Mouse (Mus musculus): ENCODE measurements at regions not wholly inside any gene's neighbourhood (a gene's known extent, or its start where the extent isn't known, plus 50 kb on each side); places are given as distances from the start of the nearest gene placed in this dataset.

GRCm38 (mm10) chr6:141126614-141127396, 122.3 kb upstream of the Pde3a start:
- no peak for DNase-seq (ENCODE audit: extremely low spot score in 1 of 2, low spot score in 1 of 2)

- no peak for DNase-seq (ENCODE audit: extremely low spot score in 1 of 2, low spot score in 1 of 2)
Observed at GRCm38 (mm10) chr6:141129596-141129995, 119.5 kb upstream of the Pde3a start.

- no peak for DNase-seq (ENCODE audit: extremely low spot score in 1 of 2, low spot score in 1 of 2)
Observed at GRCm38 (mm10) chr6:141134176-141134575, 114.9 kb upstream of the Pde3a start.

- DNase-seq (ENCODE audit: extremely low spot score in 1 of 2, low spot score in 1 of 2), result no peak
Observed at GRCm38 (mm10) chr6:141136664-141137375, 112.2 kb upstream of the Pde3a start.

GRCm38 (mm10) chr6:141141016-141141415, 108.1 kb upstream of the Pde3a start:
- DNase-seq (ENCODE audit: extremely low spot score in 1 of 2, low spot score in 1 of 2), result no peak

- no peak for DNase-seq (ENCODE audit: extremely low spot score in 1 of 2, low spot score in 1 of 2)
Observed at GRCm38 (mm10) chr6:141148417-141149169, 100.5 kb upstream of the Pde3a start.

GRCm38 (mm10) chr6:141149170-141149917, 99.7 kb upstream of the Pde3a start:
- no peak for DNase-seq (ENCODE audit: extremely low spot score in 1 of 2, low spot score in 1 of 2)

- DNase-seq (ENCODE audit: extremely low spot score in 1 of 2, low spot score in 1 of 2), result no peak
Observed at GRCm38 (mm10) chr6:141159326-141159725, 89.7 kb upstream of the Pde3a start.

- DNase-seq (ENCODE audit: extremely low spot score in 1 of 2, low spot score in 1 of 2), result no peak
Observed at GRCm38 (mm10) chr6:141161626-141162233, 87.3 kb upstream of the Pde3a start.

GRCm38 (mm10) chr6:141167270-141167669, 81.8 kb upstream of the Pde3a start:
- DNase-seq (ENCODE audit: extremely low spot score in 1 of 2, low spot score in 1 of 2), result no peak

GRCm38 (mm10) chr6:141168356-141168755, 80.7 kb upstream of the Pde3a start:
- DNase-seq (ENCODE audit: extremely low spot score in 1 of 2, low spot score in 1 of 2), result no peak

GRCm38 (mm10) chr6:141183782-141184181, 65.3 kb upstream of the Pde3a start:
- DNase-seq (ENCODE audit: extremely low spot score in 1 of 2, low spot score in 1 of 2), result no peak

GRCm38 (mm10) chr6:141188036-141188435, 61.0 kb upstream of the Pde3a start:
- DNase-seq (ENCODE audit: extremely low spot score in 1 of 2, low spot score in 1 of 2), result no peak

- no peak for DNase-seq (ENCODE audit: extremely low spot score in 1 of 2, low spot score in 1 of 2)
Observed at GRCm38 (mm10) chr6:141189093-141189492, 60.0 kb upstream of the Pde3a start.

- no peak for DNase-seq (ENCODE audit: extremely low spot score in 1 of 2, low spot score in 1 of 2)
Observed at GRCm38 (mm10) chr6:141189701-141190100, 59.4 kb upstream of the Pde3a start.

- DNase-seq (ENCODE audit: extremely low spot score in 1 of 2, low spot score in 1 of 2), result no peak
Observed at GRCm38 (mm10) chr6:141190383-141190782, 58.7 kb upstream of the Pde3a start.

- no peak for DNase-seq (ENCODE audit: extremely low spot score in 1 of 2, low spot score in 1 of 2)
Observed at GRCm38 (mm10) chr6:141197501-141197900, 51.6 kb upstream of the Pde3a start.

Measured in layer of hippocampus, postnatal 25 days (tissue).